Mouse (Mus musculus) stomach, embryonic 16.5 days (tissue): ENCODE measurements at regions not wholly inside any gene's neighbourhood (a gene's known extent, or its start where the extent isn't known, plus 50 kb on each side); places are given as distances from the start of the nearest gene placed in this dataset.

Experiments
- ATAC-seq: fragments of 200-750 bp; cut with Nextera tagmentation; 2 replicates; pipeline ENCODE4 v1.8.0; 2017; ENCODE audit warnings: moderate number of reproducible peaks, moderate TSS enrichment; ENCODE audit not compliant: insufficient read depth, low FRiP score
- H3K27ac ChIP-seq: fragments of 300-500 bp; sonication (generic); 2 replicates; pipeline ENCODE4 v1.5.1; 2014; ENCODE audit warnings: low read length
- H3K27me3 ChIP-seq: fragments of 300-500 bp; sonication (generic); 2 replicates; pipeline ENCODE4 v1.6.1; 2014; ENCODE audit warnings: low read length, control low read depth, mixed read lengths; ENCODE audit not compliant: control insufficient read depth, insufficient read depth
- H3K36me3 ChIP-seq: fragments of 300-500 bp; sonication (generic); 2 replicates; pipeline ENCODE4 v1.6.1; 2014; ENCODE audit warnings: low read length; ENCODE audit not compliant: control insufficient read depth, insufficient read depth
- H3K4me1 ChIP-seq: fragments of 300-500 bp; sonication (generic); 2 replicates; pipeline ENCODE4 v1.6.1; 2014; ENCODE audit warnings: low read length, control low read depth, mixed read lengths; ENCODE audit not compliant: control insufficient read depth, insufficient read depth
- H3K4me2 ChIP-seq: fragments of 300-500 bp; sonication (generic); 2 replicates; pipeline ENCODE4 v1.6.1; 2014; ENCODE audit warnings: low read depth, low read length, mixed read lengths
- H3K4me3 ChIP-seq: fragments of 300-500 bp; sonication (generic); replicated peaks from 2 replicates; pipeline ENCODE4 v1.5.1; 2014; ENCODE audit warnings: mild to moderate bottlenecking, low read length
- H3K9ac ChIP-seq: fragments of 300-500 bp; sonication (generic); 2 replicates; pipeline ENCODE4 v1.6.1; 2014; ENCODE audit warnings: low read length
- H3K9me3 ChIP-seq: fragments of 300-500 bp; sonication (generic); replicated peaks from 2 replicates; pipeline ENCODE4 v1.6.1; 2016; ENCODE audit warnings: low read length, control low read depth; ENCODE audit not compliant: control insufficient read depth
- WGBS: fragments of 180-500 bp; shearing (Covaris S2); extraction: QIAGEN DNeasy Blood & Tissue Kit; methylation state at CpG from one replicate; pipeline ENCODE4 v1.1.7; 2014; 5-methylcytosine and 5-hydroxymethylcytosine counted together

DNA sequence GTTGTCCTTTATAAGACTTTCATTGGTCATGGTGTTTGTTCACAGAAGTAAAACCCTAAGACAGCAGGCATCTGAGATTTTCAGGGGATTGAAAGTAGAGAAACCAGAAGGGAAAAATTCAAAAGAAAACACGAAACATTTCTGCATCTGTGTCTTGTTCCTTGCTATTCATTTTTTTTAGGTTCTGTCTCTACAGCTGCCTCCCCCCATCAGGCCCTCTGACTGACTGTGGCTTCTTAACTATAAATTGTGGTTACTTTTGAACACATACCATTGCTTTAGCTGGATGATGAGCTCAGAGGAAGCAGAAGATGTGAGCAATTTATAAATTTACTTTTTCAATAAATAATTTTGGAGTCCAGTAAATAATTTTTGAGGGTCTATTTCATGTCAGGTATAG is 103.5 kb downstream of the Mex3b start:
- Histone ChIP-seq H3K4me2 (no peak overlapping the region), H3K27ac (no peak overlapping the region), H3K36me3 (no peaks in the 10 kb centered on the region), H3K9ac (no peak overlapping the region), H3K4me3 (no peak overlapping the region), H3K27me3 (no peaks in the 10 kb centered on the region), H3K9me3 (no peaks in the 10 kb centered on the region), H3K4me1 (no peaks in the 10 kb centered on the region; the same call in 1 of the 2 replicates)
- no peak for ATAC-seq
- 84% methylated on average over 1 of the region's 1 CpGs for WGBS

DNA sequence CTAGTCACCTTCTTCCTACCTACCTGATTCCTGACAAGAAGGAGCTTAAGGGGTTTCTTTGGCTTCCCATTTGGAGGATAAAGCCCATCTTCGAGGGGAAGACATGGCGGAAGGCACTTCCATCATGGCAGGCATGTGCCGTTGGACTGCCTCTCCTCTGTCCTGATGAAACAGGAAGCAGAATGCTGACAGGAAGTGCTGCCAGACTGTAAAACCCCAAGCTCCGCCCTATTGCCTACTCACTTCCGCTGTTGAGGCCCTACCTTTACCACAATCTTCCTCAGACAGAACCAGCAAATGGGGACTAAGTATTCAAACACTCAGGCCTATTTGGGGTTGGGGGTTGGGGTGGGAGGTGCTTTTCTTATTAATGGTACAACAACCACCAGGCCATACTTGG is 104.1 kb downstream of the Mex3b start:
- no peaks in the 10 kb centered on the region; the same call in 1 of the 2 replicates for H3K4me1 ChIP-seq
- H3K27me3 ChIP-seq: no peaks in the 10 kb centered on the region
- 89% methylated on average over 5 of the region's 5 CpGs for WGBS
- no peak overlapping the region for H3K4me2 ChIP-seq
- H3K9me3 ChIP-seq: no peaks in the 10 kb centered on the region
- no peak overlapping the region for H3K4me3 ChIP-seq
- no peak overlapping the region for H3K27ac ChIP-seq
- H3K36me3 ChIP-seq: no peaks in the 10 kb centered on the region
- no peak for ATAC-seq
- H3K9ac ChIP-seq: no peak overlapping the region

DNA sequence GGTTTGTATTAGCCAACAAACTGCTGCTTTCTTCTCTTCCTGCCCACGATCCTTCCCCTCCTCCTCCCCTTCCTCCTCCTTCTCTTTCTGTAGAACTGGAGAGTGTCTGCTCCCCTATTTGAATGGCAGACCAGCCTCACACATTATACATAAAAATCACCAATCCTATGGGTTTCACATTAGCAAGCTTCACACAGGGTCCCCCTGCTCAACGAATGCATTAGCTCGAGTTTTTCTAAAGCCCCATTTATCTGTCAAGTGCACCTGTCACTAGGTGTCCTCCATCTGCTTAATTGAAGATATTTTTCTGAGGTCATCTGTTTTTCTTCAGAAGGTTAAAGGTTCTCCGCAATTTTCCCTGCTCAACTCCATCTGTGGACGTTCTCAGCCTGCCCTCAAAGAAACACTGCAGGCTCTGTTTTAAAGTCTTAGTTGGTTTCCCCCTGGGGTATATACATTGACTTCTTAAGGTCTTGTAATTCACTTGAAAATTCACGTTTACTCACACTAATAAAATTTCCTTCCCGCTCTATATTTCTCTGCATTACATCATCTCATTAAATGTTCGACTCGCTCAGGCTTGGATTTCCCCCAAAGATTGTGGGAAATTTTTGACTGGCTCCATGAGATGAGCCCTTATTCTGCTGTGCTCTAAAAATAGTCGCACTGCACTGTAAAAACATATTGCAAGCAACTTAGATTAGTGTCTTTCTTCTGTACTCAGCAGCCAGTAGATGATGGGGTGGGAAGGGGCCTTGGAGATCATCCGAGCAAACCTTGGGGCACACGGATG is 105.3 kb downstream of the Mex3b start:
- no peak for ATAC-seq
- Histone ChIP-seq H3K36me3 (no peaks in the 10 kb centered on the region), H3K27ac (no peak overlapping the region), H3K4me1 (no peaks in the 10 kb centered on the region; the same call in 1 of the 2 replicates), H3K27me3 (no peaks in the 10 kb centered on the region), H3K4me3 (no peak overlapping the region), H3K9me3 (no peaks in the 10 kb centered on the region), H3K4me2 (no peak overlapping the region), H3K9ac (no peak overlapping the region)
- 46% methylated on average over 12 of the region's 12 CpGs for WGBS

GRCm38 (mm10) chr7:82990708-82991107 is 123.6 kb downstream of the Mex3b start:
- ATAC-seq: no peak

GRCm38 (mm10) chr7:82993136-82993535 is 126.0 kb downstream of the Mex3b start:
- H3K4me1 ChIP-seq: no peaks in the 10 kb centered on the region
- 58% methylated on average over 5 of the region's 5 CpGs for WGBS

More at GRCm38 (mm10) chr7:82990708-82991107, 123.6 kb downstream of the Mex3b start:
- no peak overlapping the region for H3K4me2 ChIP-seq
- H3K9ac ChIP-seq: no peak overlapping the region
- H3K4me3 ChIP-seq: no peak overlapping the region
- no peaks in the 10 kb centered on the region for H3K27me3 ChIP-seq
- no peaks in the 10 kb centered on the region for H3K4me1 ChIP-seq
- no peaks in the 10 kb centered on the region for H3K36me3 ChIP-seq
- H3K9me3 ChIP-seq: no peaks in the 10 kb centered on the region
- H3K27ac ChIP-seq: no peak overlapping the region

GRCm38 (mm10) chr7:82998848-82999247 is 131.7 kb downstream of the Mex3b start:
- no peak for ATAC-seq
- H3K27me3 ChIP-seq: no peaks in the 10 kb centered on the region
- no peaks in the 10 kb centered on the region for H3K9me3 ChIP-seq
- H3K36me3 ChIP-seq: no peaks in the 10 kb centered on the region
- H3K27ac ChIP-seq: no peak overlapping the region
- no peak overlapping the region for H3K9ac ChIP-seq
- no peak overlapping the region for H3K4me2 ChIP-seq
- no peak overlapping the region for H3K4me3 ChIP-seq
- no peaks in the 10 kb centered on the region for H3K4me1 ChIP-seq
- 69% methylated on average over 2 of the region's 2 CpGs for WGBS

More at GRCm38 (mm10) chr7:82993136-82993535, 126.0 kb downstream of the Mex3b start:
- H3K27me3 ChIP-seq: no peaks in the 10 kb centered on the region
- H3K9ac ChIP-seq: no peak overlapping the region
- no peaks in the 10 kb centered on the region for H3K36me3 ChIP-seq
- no peak for ATAC-seq
- H3K9me3 ChIP-seq: no peaks in the 10 kb centered on the region
- H3K27ac ChIP-seq: no peak overlapping the region
- H3K4me2 ChIP-seq: no peak overlapping the region
- H3K4me3 ChIP-seq: no peak overlapping the region

- H3K9me3 ChIP-seq: no peaks in the 10 kb centered on the region
- no peak overlapping the region for H3K9ac ChIP-seq
- no peaks in the 10 kb centered on the region for H3K4me1 ChIP-seq
- ATAC-seq: no peak
- H3K4me2 ChIP-seq: no peak overlapping the region
- H3K36me3 ChIP-seq: no peaks in the 10 kb centered on the region
- 83% methylated on average over 4 of the region's 4 CpGs for WGBS
- no peak overlapping the region for H3K27ac ChIP-seq
- no peak overlapping the region for H3K4me3 ChIP-seq
- H3K27me3 ChIP-seq: no peaks in the 10 kb centered on the region
Measured at GRCm38 (mm10) chr7:83007540-83007939, 140.4 kb downstream of the Mex3b start.

DNA sequence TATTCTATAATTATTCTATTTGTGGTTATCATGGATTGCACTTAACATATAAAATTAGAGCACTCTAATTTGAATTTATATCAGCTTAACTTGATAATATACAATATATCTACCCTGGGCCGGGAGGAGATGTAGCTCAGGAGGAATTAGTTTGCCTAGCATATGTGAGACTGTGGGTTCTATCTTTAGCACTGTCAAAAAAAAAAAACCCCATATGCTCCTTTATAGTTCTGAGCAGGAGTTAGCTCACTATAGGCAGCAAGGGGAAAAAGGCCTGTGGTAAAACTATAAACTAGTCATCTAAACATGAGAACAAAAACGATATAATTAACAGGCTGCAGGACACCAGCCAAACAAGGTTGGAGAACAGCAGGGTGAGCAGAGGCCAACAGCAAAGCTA is 145.0 kb downstream of the Mex3b start:
- H3K9me3 ChIP-seq: no peaks in the 10 kb centered on the region
- H3K27ac ChIP-seq: no peak overlapping the region
- no peak overlapping the region for H3K9ac ChIP-seq
- H3K4me2 ChIP-seq: no peak overlapping the region
- no peaks in the 10 kb centered on the region for H3K36me3 ChIP-seq
- no peak overlapping the region for H3K4me3 ChIP-seq
- ATAC-seq: no peak
- 64% methylated on average over 2 of the region's 2 CpGs for WGBS
- H3K4me1 ChIP-seq: no peaks in the 10 kb centered on the region
- no peaks in the 10 kb centered on the region for H3K27me3 ChIP-seq

DNA sequence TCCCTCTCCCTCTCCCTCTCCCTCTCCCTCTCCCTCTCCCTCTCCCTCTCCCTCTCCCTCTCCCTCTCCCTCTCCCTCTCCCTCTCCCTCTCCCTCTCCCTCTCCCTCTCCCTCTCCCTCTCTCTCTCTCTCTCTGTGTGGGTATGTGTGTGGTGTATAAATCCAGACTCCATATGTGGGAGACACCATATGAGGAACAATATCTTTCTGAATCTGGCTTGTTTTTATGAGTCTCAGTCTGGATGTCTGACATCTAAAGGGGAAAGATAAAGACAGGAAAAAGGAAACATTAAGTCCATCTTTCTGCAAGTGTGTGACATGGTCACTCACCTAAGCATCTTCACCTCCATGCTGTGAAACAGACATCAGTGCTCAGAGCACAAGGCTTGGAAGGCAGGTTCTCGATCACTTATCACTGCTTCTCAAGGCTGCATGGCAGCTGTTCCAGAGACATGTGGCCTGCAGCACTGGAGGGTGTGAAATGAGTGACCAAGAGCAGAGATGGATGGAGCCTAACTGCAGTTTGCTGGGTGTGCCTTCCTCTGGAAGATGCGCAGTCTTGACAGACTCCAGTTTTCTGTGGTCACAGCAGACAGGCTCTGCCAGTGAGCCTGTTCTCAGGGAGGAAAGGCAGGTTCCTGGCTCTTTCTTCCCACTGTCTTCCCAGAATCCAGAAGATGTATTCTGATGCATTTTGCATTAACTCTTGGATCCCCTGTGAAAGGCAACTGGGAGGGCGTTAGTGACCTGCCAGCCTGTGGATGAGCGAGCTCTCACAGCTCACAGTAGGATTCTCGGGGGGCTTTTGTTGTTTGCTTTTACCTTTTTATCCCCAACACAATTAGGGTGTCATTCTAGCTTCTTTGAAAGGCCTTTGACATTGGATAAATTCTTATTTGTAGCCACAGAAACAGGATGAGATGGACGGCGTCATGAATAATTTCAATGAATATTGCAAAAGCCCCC is 147.9 kb downstream of the Mex3b start:
- no peak for ATAC-seq

More for the DNA sequence above, 147.9 kb downstream of the Mex3b start:
- no peaks in the 10 kb centered on the region for H3K4me1 ChIP-seq
- H3K9ac ChIP-seq: no peak overlapping the region
- no peak overlapping the region for H3K27ac ChIP-seq
- H3K4me3 ChIP-seq: no peak overlapping the region
- 68% methylated on average over 7 of the region's 7 CpGs for WGBS
- H3K4me2 ChIP-seq: no peak overlapping the region
- H3K9me3 ChIP-seq: no peaks in the 10 kb centered on the region
- H3K27me3 ChIP-seq: no peaks in the 10 kb centered on the region
- H3K36me3 ChIP-seq: no peaks in the 10 kb centered on the region
